Mouse (Mus musculus) hindbrain, embryonic 16.5 days (tissue): ENCODE results near the gene Shisa3. TPM values are rescaled to one million over a fixed set of nuclear protein-coding genes. Genes with fewer than 3 reads are reported as not detected.

ENCODE experiments used
- ATAC-seq: fragments of 200-750 bp; cut with Nextera tagmentation; 2 replicates; pipeline ENCODE4 v1.8.0; 2017; ENCODE audit warnings: moderate TSS enrichment, moderate library complexity
- H3K27ac ChIP-seq: fragments of 300-500 bp; sonication (generic); 2 replicates; pipeline ENCODE4 v1.5.1; 2014; ENCODE audit warnings: low read depth, mild to moderate bottlenecking, control low read depth, low read length, moderate library complexity
- H3K27me3 ChIP-seq: fragments of 300-500 bp; sonication (generic); replicated peaks from 2 replicates; pipeline ENCODE4 v1.6.1; 2014; ENCODE audit warnings: low read length; ENCODE audit not compliant: control insufficient read depth, insufficient read depth
- H3K36me3 ChIP-seq: fragments of 300-500 bp; sonication (generic); 2 replicates; pipeline ENCODE4 v1.6.1; 2014; ENCODE audit warnings: mild to moderate bottlenecking, low read length, moderate library complexity, mixed read lengths; ENCODE audit not compliant: control insufficient read depth, insufficient read depth
- H3K4me1 ChIP-seq: fragments of 300-500 bp; sonication (generic); 2 replicates; pipeline ENCODE4 v1.6.1; 2014; ENCODE audit warnings: low read depth, low read length; ENCODE audit not compliant: control insufficient read depth, insufficient read depth
- H3K4me2 ChIP-seq: fragments of 300-500 bp; sonication (generic); 2 replicates; pipeline ENCODE4 v1.6.1; 2014; ENCODE audit warnings: mild to moderate bottlenecking, low read length, control low read depth, moderate library complexity
- H3K4me3 ChIP-seq: fragments of 300-500 bp; sonication (generic); 2 replicates; pipeline ENCODE4 v1.5.1; 2014; ENCODE audit warnings: mild to moderate bottlenecking, low read length, control low read depth, moderate library complexity
- H3K9ac ChIP-seq: fragments of 300-500 bp; sonication (generic); 2 replicates; pipeline ENCODE4 v1.6.1; 2014; ENCODE audit warnings: low read depth, mild to moderate bottlenecking, control low read depth, low read length, moderate library complexity
- H3K9me3 ChIP-seq: fragments of 300-500 bp; sonication (generic); 2 replicates; pipeline ENCODE4 v1.6.1; 2014; ENCODE audit warnings: mild to moderate bottlenecking, low read length, moderate library complexity; ENCODE audit not compliant: control insufficient read depth
- WGBS: fragments of 180-500 bp; shearing (Covaris S2); extraction: QIAGEN DNeasy Blood & Tissue Kit; methylation state at CpG from one replicate; pipeline ENCODE4 v1.1.7; 2014; 5-methylcytosine and 5-hydroxymethylcytosine counted together
- polyA plus RNA-seq: library from polyadenylated mRNA; unstranded; fragments of >200 nt; fragmentation: Nextera tagmentation; extraction: Ambion mirVana; gene quantifications from 2 replicates; pipeline ENCODE4 v1.2.1, GENCODE M21; 2015

Gene Shisa3
- polyA plus RNA-seq, 1 experiment from 2014 or later = 1.4 TPM

DNA sequence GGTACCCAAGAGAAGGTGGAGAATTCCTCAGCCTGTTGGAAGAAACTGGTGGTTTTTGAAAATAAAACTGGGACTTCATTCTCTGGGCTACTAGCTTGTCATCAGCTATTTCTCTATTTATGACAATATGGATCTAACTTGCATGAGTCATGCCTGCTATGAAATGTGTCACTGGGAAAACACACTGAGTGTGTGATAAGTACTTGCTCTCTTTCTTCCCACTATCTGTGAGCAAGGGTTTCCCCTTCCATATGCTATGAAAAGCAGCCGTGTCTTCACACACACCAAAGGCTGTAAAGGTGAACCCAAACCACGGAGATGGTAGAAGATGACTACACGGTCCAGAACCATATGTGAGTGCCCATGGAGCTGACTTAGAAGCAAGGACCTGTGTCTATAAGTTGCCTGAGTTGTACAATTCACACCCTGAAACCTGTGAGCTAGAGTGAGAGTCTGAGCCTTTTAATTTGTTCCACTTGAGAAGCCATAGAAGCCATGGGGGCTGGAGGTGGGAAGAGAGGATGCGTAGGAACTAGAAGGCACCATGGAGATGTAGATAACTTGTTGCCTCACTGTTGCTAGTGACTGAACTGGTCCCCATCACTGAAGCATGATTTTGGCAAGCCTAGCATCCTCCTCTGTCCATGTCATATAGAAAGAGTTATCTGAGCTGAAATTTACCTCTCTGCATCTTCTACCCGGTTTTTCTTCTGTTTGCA, 36.0 kb downstream of the Shisa3 start:
- WGBS = 83% methylated on average over 5 of the region's 5 CpGs

DNA sequence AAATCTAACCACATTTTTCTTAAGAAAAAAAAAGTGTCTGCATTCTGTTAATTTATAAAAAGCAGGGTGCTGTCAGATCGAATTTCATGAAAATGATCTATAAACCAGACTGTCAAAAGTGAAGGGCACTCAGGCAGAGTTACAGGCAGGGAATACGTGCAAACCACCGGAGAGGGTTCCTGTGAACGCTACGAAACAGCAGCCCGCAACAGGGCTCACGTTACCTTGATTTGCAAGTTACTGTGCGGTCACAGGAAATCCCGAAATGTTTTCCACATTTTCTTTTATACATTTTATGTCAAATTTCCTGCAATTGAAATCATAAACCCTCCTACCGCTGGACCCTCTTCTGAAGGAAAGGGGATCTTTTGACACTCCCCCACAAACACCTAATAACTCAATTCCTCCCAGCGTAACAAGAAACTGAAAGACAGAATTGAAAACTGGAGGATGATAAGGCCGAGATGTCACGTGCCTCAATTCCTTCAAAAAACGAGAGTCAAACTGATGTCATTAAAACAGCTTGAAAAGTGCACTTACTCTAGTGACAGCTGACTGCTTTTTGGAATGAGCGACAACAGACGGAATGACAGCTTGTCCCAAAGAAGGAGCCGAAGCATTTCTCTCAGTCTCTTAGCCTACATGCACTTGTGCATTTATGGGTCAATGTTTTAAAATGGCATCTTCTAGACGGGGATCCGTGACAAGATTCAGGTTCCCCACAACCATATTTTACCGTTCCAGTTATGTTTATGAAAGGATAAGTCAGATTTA, 39.3 kb downstream of the Shisa3 start:
- H3K9ac ChIP-seq = no peak overlapping the region
- H3K27ac ChIP-seq = no peak overlapping the region
- no peaks in the 10 kb centered on the region for H3K4me1 ChIP-seq
- no peaks in the 10 kb centered on the region for H3K27me3 ChIP-seq
- ATAC-seq = no peak
- no peak overlapping the region for H3K4me2 ChIP-seq
- WGBS = 84% methylated on average over 20 of the region's 20 CpGs
- no peak overlapping the region for H3K4me3 ChIP-seq
- no peaks in the 10 kb centered on the region for H3K9me3 ChIP-seq
- 0 out of 2 replicates have a peak, but pooled peaks cover 4% of the 10 kb centered on the region for H3K36me3 ChIP-seq

More for the DNA sequence above, 36.0 kb downstream of the Shisa3 start:
- 0 out of 2 replicates have a peak, but pooled peaks cover 4% of the 10 kb centered on the region for H3K36me3 ChIP-seq
- no peaks in the 10 kb centered on the region for H3K4me1 ChIP-seq
- ATAC-seq = no peak
- no peak overlapping the region for H3K4me3 ChIP-seq
- H3K4me2 ChIP-seq = no peak overlapping the region
- no peaks in the 10 kb centered on the region for H3K9me3 ChIP-seq
- H3K27me3 ChIP-seq = no peaks in the 10 kb centered on the region
- no peak overlapping the region for H3K27ac ChIP-seq
- no peak overlapping the region for H3K9ac ChIP-seq

- no peak overlapping the region for H3K27ac ChIP-seq
- no peaks in the 10 kb centered on the region for H3K9me3 ChIP-seq
- H3K27me3 ChIP-seq = no peaks in the 10 kb centered on the region
- 82% methylated on average over 21 of the region's 21 CpGs for WGBS
- H3K9ac ChIP-seq = no peak overlapping the region
- ATAC-seq = no peak
- no peak overlapping the region for H3K4me3 ChIP-seq
- H3K4me2 ChIP-seq = no peak overlapping the region
- H3K36me3 ChIP-seq = 0 out of 2 replicates have a peak, but pooled peaks cover 4% of the 10 kb centered on the region
- no peaks in the 10 kb centered on the region for H3K4me1 ChIP-seq
These were observed 39.9 kb downstream of the Shisa3 start for GRCm38 (mm10) chr5:67647568-67647967.

DNA sequence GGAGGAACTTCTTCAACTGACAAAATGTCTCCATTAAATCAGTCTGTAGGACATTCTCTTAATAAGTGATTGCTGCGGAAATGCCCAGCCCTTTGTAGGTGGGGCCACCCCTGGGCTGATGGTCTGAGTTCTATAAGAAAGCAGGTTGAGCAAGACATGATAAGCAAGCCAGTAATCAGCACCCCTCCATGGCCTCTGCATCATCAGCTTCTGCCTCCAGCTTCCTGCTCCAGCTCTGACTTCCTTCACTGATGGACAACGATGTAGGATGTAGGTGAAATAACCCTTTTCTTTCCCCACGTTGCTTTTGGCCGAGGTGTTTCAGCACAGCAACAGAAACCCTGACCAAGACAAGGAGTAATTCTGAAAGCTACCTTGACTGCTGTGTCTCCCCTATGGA, 41.5 kb downstream of the Shisa3 start:
- no peak overlapping the region for H3K27ac ChIP-seq
- 0 out of 2 replicates have a peak, but pooled peaks cover 5% of the 10 kb centered on the region for H3K36me3 ChIP-seq
- no peak overlapping the region for H3K9ac ChIP-seq
- H3K9me3 ChIP-seq = no peaks in the 10 kb centered on the region
- no peaks in the 10 kb centered on the region for H3K4me1 ChIP-seq
- no peak for ATAC-seq
- WGBS = 94% methylated on average over 4 of the region's 4 CpGs
- no peak overlapping the region for H3K4me3 ChIP-seq
- no peak overlapping the region for H3K4me2 ChIP-seq
- H3K27me3 ChIP-seq = no peaks in the 10 kb centered on the region

GRCm38 (mm10) chr5:67650021-67650420, 42.3 kb downstream of the Shisa3 start:
- Histone ChIP-seq H3K9ac (no peak overlapping the region), H3K27me3 (no peaks in the 10 kb centered on the region), H3K4me3 (no peak overlapping the region), H3K9me3 (no peaks in the 10 kb centered on the region), H3K4me1 (no peaks in the 10 kb centered on the region), H3K36me3 (0 out of 2 replicates have a peak, but pooled peaks cover 9% of the 10 kb centered on the region), H3K27ac (no peak overlapping the region), H3K4me2 (no peak overlapping the region)
- ATAC-seq = no peak
- WGBS = 92% methylated on average over 5 of the region's 5 CpGs

DNA sequence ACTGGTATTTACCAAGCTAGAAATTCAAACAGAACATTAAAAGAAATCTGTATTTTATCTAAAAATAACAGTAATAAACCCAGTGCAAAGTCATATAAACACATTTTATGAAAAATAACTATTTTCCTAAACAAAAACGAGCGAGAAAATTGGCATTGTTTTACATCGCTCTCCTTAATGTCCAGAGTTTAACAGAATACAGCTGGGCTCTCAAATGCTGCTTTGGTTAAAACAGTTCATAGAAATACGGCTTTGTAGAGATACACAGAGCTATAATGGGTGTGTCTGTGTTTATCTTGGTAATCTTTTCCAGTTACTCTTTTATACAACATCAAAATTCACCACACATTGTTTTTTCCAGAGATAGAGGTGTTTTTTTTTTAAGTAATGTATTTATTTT, 44.8 kb downstream of the Shisa3 start:
- Histone ChIP-seq H3K27me3 (no peaks in the 10 kb centered on the region), H3K4me3 (no peak overlapping the region), H3K36me3 (0 out of 2 replicates have a peak, but pooled peaks cover 6% of the 10 kb centered on the region), H3K27ac (no peak overlapping the region), H3K9ac (no peak overlapping the region), H3K4me1 (no peaks in the 10 kb centered on the region), H3K9me3 (no peaks in the 10 kb centered on the region), H3K4me2 (no peak overlapping the region)
- WGBS = 90% methylated on average over 4 of the region's 4 CpGs
- no peak for ATAC-seq

DNA sequence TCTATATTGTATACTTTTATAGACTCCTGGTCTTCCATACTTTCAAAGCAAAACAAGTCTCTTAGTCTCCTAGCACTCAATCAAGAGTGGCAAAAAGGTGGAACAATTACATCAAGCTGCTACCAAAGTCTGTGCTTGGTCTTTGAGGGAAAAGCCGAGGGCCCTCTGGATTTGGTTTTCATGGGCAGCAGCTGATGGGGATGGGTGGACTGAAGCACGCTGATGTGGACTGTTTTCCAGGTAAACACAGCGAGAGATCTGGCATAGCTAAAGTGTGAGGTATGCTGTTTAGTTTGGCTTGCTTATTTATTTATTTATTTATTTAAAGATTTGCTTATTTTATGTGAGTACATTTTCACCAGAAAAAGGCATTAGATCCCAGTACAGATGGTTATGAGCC, 45.9 kb downstream of the Shisa3 start:
- H3K4me2 ChIP-seq = no peak overlapping the region
- no peak overlapping the region for H3K4me3 ChIP-seq
- H3K9me3 ChIP-seq = no peaks in the 10 kb centered on the region
- 94% methylated on average over 3 of the region's 3 CpGs for WGBS
- H3K36me3 ChIP-seq = 0 out of 2 replicates have a peak, but pooled peaks cover 5% of the 10 kb centered on the region
- H3K27me3 ChIP-seq = no peaks in the 10 kb centered on the region
- no peaks in the 10 kb centered on the region for H3K4me1 ChIP-seq
- no peak overlapping the region for H3K9ac ChIP-seq
- H3K27ac ChIP-seq = no peak overlapping the region
- ATAC-seq = no peak

- H3K36me3 ChIP-seq = 0 out of 2 replicates have a peak, but pooled peaks cover 5% of the 10 kb centered on the region
- H3K27me3 ChIP-seq = no peaks in the 10 kb centered on the region
- no peak overlapping the region for H3K4me2 ChIP-seq
- H3K27ac ChIP-seq = no peak overlapping the region
- 0 out of 2 replicates have a peak, but pooled peaks have one; percentile 8 for ATAC-seq
- no peaks in the 10 kb centered on the region for H3K4me1 ChIP-seq
- H3K9ac ChIP-seq = no peak overlapping the region
- no peak overlapping the region for H3K4me3 ChIP-seq
- WGBS = 70% methylated on average over 5 of the region's 5 CpGs
- H3K9me3 ChIP-seq = no peaks in the 10 kb centered on the region
These were observed 46.9 kb downstream of the Shisa3 start for GRCm38 (mm10) chr5:67654572-67654971.
